ENCODE assay signal across 35 mouse cellular contexts in genomic region chr4:12521246-12521645, GRCm38 (mm10).
"Had no signal": no experiment of that assay in that cellular context is flagged by ENCODE, and none has a peak within 500 bp of the region (broad histone marks: within the 10 kb centered on the region; RNA-seq: fewer than 3 reads in every experiment).

No protein-coding gene starts in this region.

- ATAC-seq: hindbrain, embryonic 16.5 days; hindbrain, postnatal 0 days; inflammation-experienced regulatory T-cells, adult 6 months; intestine, embryonic 15.5 days; intestine, embryonic 16.5 days; intestine, postnatal 0 days had no signal

- H3K4me1 ChIP-seq: heart, embryonic 12.5 days; heart, embryonic 13.5 days; heart, embryonic 15.5 days; hindbrain, embryonic 10.5 days; intestine, embryonic 15.5 days; kidney, embryonic 15.5 days had no signal

- H3K36me3 ChIP-seq: heart, embryonic 12.5 days; heart, embryonic 13.5 days; heart, embryonic 15.5 days; hindbrain, embryonic 10.5 days; hindbrain, embryonic 12.5 days; hindbrain, embryonic 13.5 days; hindbrain, embryonic 15.5 days; intestine, embryonic 15.5 days; kidney, embryonic 15.5 days had no signal

- H3K9me3 ChIP-seq: heart, embryonic 13.5 days; heart, embryonic 15.5 days; hindbrain, embryonic 10.5 days; hindbrain, embryonic 12.5 days; hindbrain, embryonic 13.5 days; hindbrain, embryonic 15.5 days; intestine, embryonic 15.5 days; kidney, embryonic 15.5 days had no signal

- H3K9ac ChIP-seq: heart, embryonic 12.5 days; heart, embryonic 13.5 days; heart, embryonic 15.5 days; hindbrain, embryonic 12.5 days; hindbrain, embryonic 13.5 days; hindbrain, embryonic 14.5 days; hindbrain, embryonic 15.5 days; intestine, embryonic 15.5 days; kidney, embryonic 15.5 days had no signal

- DNase-seq: heart, postnatal 10 days; heart, postnatal 14 days; heart, postnatal 36 days; heart, postnatal 4 days; kidney, adult 11 months; kidney, adult 18-20 months; kidney, adult 2 months; kidney, adult 8-10 months; kidney, adult 9 months; kidney, postnatal 10 days; kidney, postnatal 14 days; kidney, postnatal 25 days; kidney, postnatal 36 days; kidney, postnatal 4 days; layer of hippocampus, adult 9-11 months; layer of hippocampus, postnatal 36 days had no signal

- H3K4me3 ChIP-seq: heart, embryonic 12.5 days; heart, embryonic 13.5 days; heart, embryonic 15.5 days; hindbrain, embryonic 10.5 days; hindbrain, embryonic 12.5 days; hindbrain, embryonic 13.5 days; hindbrain, embryonic 15.5 days; intestine, embryonic 15.5 days; kidney, embryonic 15.5 days; layer of hippocampus, adult 2 months; left cerebral cortex, adult 2 months had no signal

- H3K27ac ChIP-seq: heart, embryonic 13.5 days; heart, embryonic 15.5 days; hindbrain, embryonic 10.5 days; hindbrain, embryonic 12.5 days; hindbrain, embryonic 14.5 days; hindbrain, embryonic 15.5 days; hindbrain, postnatal 0 days; intestine, embryonic 15.5 days; kidney, embryonic 15.5 days; kidney, postnatal 0 days; layer of hippocampus, adult 2 months; left cerebral cortex, adult 2 months had no signal

- H3K27me3 ChIP-seq: heart, embryonic 12.5 days; heart, embryonic 13.5 days; heart, embryonic 15.5 days; hindbrain, embryonic 12.5 days; hindbrain, embryonic 13.5 days; hindbrain, embryonic 15.5 days; intestine, embryonic 15.5 days; kidney, embryonic 15.5 days had no signal

- H3K4me2 ChIP-seq: heart, embryonic 11.5 days; heart, embryonic 12.5 days; heart, embryonic 13.5 days; heart, embryonic 15.5 days; hindbrain, embryonic 12.5 days; hindbrain, embryonic 13.5 days; hindbrain, embryonic 14.5 days; hindbrain, embryonic 15.5 days; intestine, embryonic 15.5 days; kidney, embryonic 15.5 days had no signal
